Mouse (Mus musculus): ENCODE results near the gene Edem3.

Edem3 gene

GRCm38 (mm10) chr1:151755660-151756424 is 671 bp downstream of the Edem3 start:
- TF ChIP-seq CTCF (conservative IDR thresholded peaks at IDR 0.05; ENCODE audit: low read length) (no peak), NANOG (IDR thresholded peaks at IDR 0.05; ENCODE audit: borderline replicate concordance, low read length) (no peak), POU5F1 (IDR thresholded peaks at IDR 0.05; ENCODE audit: borderline replicate concordance, low read length) (no peak)
- H3K9me3 ChIP-seq (ENCODE audit: low read length): no peaks in the 10 kb centered on the region
- no peaks in the 10 kb centered on the region for H3K27me3 ChIP-seq (ENCODE audit: insufficient read depth, low read length)
- H3K36me3 ChIP-seq (ENCODE audit: insufficient read depth, low read length): peaks cover 9% of the 10 kb centered on the region
- H3K4me1 ChIP-seq (replicated peaks; ENCODE audit: low read depth, low read length): peaks cover 27% of the 10 kb centered on the region
- H3K4me3 ChIP-seq (replicated peaks; ENCODE audit: low read length): peak overlapping the region; percentile 98

- H3K9me3 ChIP-seq (ENCODE audit: low read length): no peaks in the 10 kb centered on the region
- no peak for TF ChIP-seq NANOG (IDR thresholded peaks at IDR 0.05; ENCODE audit: borderline replicate concordance, low read length)
- TF ChIP-seq POU5F1 (IDR thresholded peaks at IDR 0.05; ENCODE audit: borderline replicate concordance, low read length): no peak
- no peak for TF ChIP-seq CTCF (conservative IDR thresholded peaks at IDR 0.05; ENCODE audit: low read length)
- H3K27me3 ChIP-seq (ENCODE audit: insufficient read depth, low read length): no peaks in the 10 kb centered on the region
- peaks cover 14% of the 10 kb centered on the region for H3K36me3 ChIP-seq (ENCODE audit: insufficient read depth, low read length)
- H3K4me1 ChIP-seq (replicated peaks; ENCODE audit: low read depth, low read length): peaks cover 27% of the 10 kb centered on the region
- H3K4me3 ChIP-seq (replicated peaks; ENCODE audit: low read length): peak overlapping the region; percentile 98
These were observed 1.2 kb downstream of the Edem3 start for GRCm38 (mm10) chr1:151756425-151756728.

GRCm38 (mm10) chr1:151758301-151758700 is 3.1 kb downstream of the Edem3 start:
- H3K9me3 ChIP-seq (ENCODE audit: low read length): no peaks in the 10 kb centered on the region
- H3K4me1 ChIP-seq (replicated peaks; ENCODE audit: low read depth, low read length): peaks cover 27% of the 10 kb centered on the region
- TF ChIP-seq CTCF (conservative IDR thresholded peaks at IDR 0.05; ENCODE audit: low read length): no peak
- TF ChIP-seq NANOG (IDR thresholded peaks at IDR 0.05; ENCODE audit: borderline replicate concordance, low read length): no peak
- no peak for TF ChIP-seq POU5F1 (IDR thresholded peaks at IDR 0.05; ENCODE audit: borderline replicate concordance, low read length)
- no peak overlapping the region for H3K4me3 ChIP-seq (replicated peaks; ENCODE audit: low read length)
- H3K36me3 ChIP-seq (ENCODE audit: insufficient read depth, low read length): peaks cover 23% of the 10 kb centered on the region
- H3K27me3 ChIP-seq (ENCODE audit: insufficient read depth, low read length): no peaks in the 10 kb centered on the region

- H3K27me3 ChIP-seq (ENCODE audit: insufficient read depth, low read length): no peaks in the 10 kb centered on the region
- TF ChIP-seq NANOG (IDR thresholded peaks at IDR 0.05; ENCODE audit: borderline replicate concordance, low read length) (no peak), CTCF (conservative IDR thresholded peaks at IDR 0.05; ENCODE audit: low read length) (no peak), POU5F1 (IDR thresholded peaks at IDR 0.05; ENCODE audit: borderline replicate concordance, low read length) (no peak)
- H3K36me3 ChIP-seq (ENCODE audit: insufficient read depth, low read length): peaks cover 23% of the 10 kb centered on the region
- H3K4me1 ChIP-seq (replicated peaks; ENCODE audit: low read depth, low read length): peaks cover 26% of the 10 kb centered on the region
- no peaks in the 10 kb centered on the region for H3K9me3 ChIP-seq (ENCODE audit: low read length)
- no peak overlapping the region for H3K4me3 ChIP-seq (replicated peaks; ENCODE audit: low read length)
These were observed 3.8 kb downstream of the Edem3 start for GRCm38 (mm10) chr1:151758991-151759390.

GRCm38 (mm10) chr1:151764236-151764635 is 9.1 kb downstream of the Edem3 start:
- no peaks in the 10 kb centered on the region for H3K27me3 ChIP-seq (ENCODE audit: insufficient read depth, low read length)
- no peak overlapping the region for H3K4me3 ChIP-seq (replicated peaks; ENCODE audit: low read length)
- TF ChIP-seq CTCF (conservative IDR thresholded peaks at IDR 0.05; ENCODE audit: low read length): no peak
- no peaks in the 10 kb centered on the region for H3K4me1 ChIP-seq (replicated peaks; ENCODE audit: low read depth, low read length)
- H3K9me3 ChIP-seq (ENCODE audit: low read length): no peaks in the 10 kb centered on the region
- H3K36me3 ChIP-seq (ENCODE audit: insufficient read depth, low read length): peaks cover 23% of the 10 kb centered on the region

- Histone ChIP-seq H3K4me1 (replicated peaks; ENCODE audit: low read depth, low read length) (no peaks in the 10 kb centered on the region), H3K9me3 (ENCODE audit: low read length) (no peaks in the 10 kb centered on the region), H3K27me3 (ENCODE audit: insufficient read depth, low read length) (no peaks in the 10 kb centered on the region), H3K4me3 (replicated peaks; ENCODE audit: low read length) (no peak overlapping the region), H3K36me3 (ENCODE audit: insufficient read depth, low read length) (peaks cover 19% of the 10 kb centered on the region)
- no peak for TF ChIP-seq CTCF (conservative IDR thresholded peaks at IDR 0.05; ENCODE audit: low read length)
- TF ChIP-seq POU5F1 (IDR thresholded peaks at IDR 0.05; ENCODE audit: borderline replicate concordance, low read length): no peak
- TF ChIP-seq NANOG (IDR thresholded peaks at IDR 0.05; ENCODE audit: borderline replicate concordance, low read length): no peak
These were observed 11.0 kb downstream of the Edem3 start for GRCm38 (mm10) chr1:151766166-151766565.

GRCm38 (mm10) chr1:151766976-151767654 is 11.9 kb downstream of the Edem3 start:
- no peaks in the 10 kb centered on the region for H3K4me1 ChIP-seq (replicated peaks; ENCODE audit: low read depth, low read length)
- no peaks in the 10 kb centered on the region for H3K27me3 ChIP-seq (ENCODE audit: insufficient read depth, low read length)
- peaks cover 21% of the 10 kb centered on the region for H3K36me3 ChIP-seq (ENCODE audit: insufficient read depth, low read length)
- no peaks in the 10 kb centered on the region for H3K9me3 ChIP-seq (ENCODE audit: low read length)
- H3K4me3 ChIP-seq (replicated peaks; ENCODE audit: low read length): no peak overlapping the region
- TF ChIP-seq CTCF (conservative IDR thresholded peaks at IDR 0.05; ENCODE audit: low read length) (peak; percentile 82), POU5F1 (IDR thresholded peaks at IDR 0.05; ENCODE audit: borderline replicate concordance, low read length) (no peak), NANOG (IDR thresholded peaks at IDR 0.05; ENCODE audit: borderline replicate concordance, low read length) (no peak)

- H3K4me1 ChIP-seq (replicated peaks; ENCODE audit: low read depth, low read length): no peaks in the 10 kb centered on the region
- H3K36me3 ChIP-seq (ENCODE audit: insufficient read depth, low read length): peaks cover 30% of the 10 kb centered on the region
- no peak overlapping the region for H3K4me3 ChIP-seq (replicated peaks; ENCODE audit: low read length)
- no peaks in the 10 kb centered on the region for H3K9me3 ChIP-seq (ENCODE audit: low read length)
- H3K27me3 ChIP-seq (ENCODE audit: insufficient read depth, low read length): no peaks in the 10 kb centered on the region
- no peak for TF ChIP-seq NANOG (IDR thresholded peaks at IDR 0.05; ENCODE audit: borderline replicate concordance, low read length)
- no peak for TF ChIP-seq POU5F1 (IDR thresholded peaks at IDR 0.05; ENCODE audit: borderline replicate concordance, low read length)
- TF ChIP-seq CTCF (conservative IDR thresholded peaks at IDR 0.05; ENCODE audit: low read length): no peak
These were observed 14.2 kb downstream of the Edem3 start for GRCm38 (mm10) chr1:151769200-151769913.

Data from E14TG2a.4 (cell line).